Mouse (Mus musculus) embryonic facial prominence, embryonic 12.5 days (tissue): ENCODE measurements around the gene Trim46. TPM values are rescaled to one million over a fixed set of nuclear protein-coding genes. Genes with fewer than 3 reads are reported as not detected.

ENCODE experiments used
- ATAC-seq: fragments of 200-750 bp; cut with Nextera tagmentation; 2 replicates; pipeline ENCODE4 v1.8.0; 2017; ENCODE audit not compliant: insufficient number of reproducible peaks, insufficient read depth, low FRiP score, low TSS enrichment
- H3K27ac ChIP-seq: fragments of 300-500 bp; sonication (generic); 2 replicates; pipeline ENCODE4 v1.5.1; 2016; ENCODE audit warnings: mild to moderate bottlenecking
- H3K27me3 ChIP-seq: fragments of 300-500 bp; sonication (generic); 2 replicates; pipeline ENCODE4 v1.6.1; 2016; ENCODE audit warnings: mild to moderate bottlenecking, moderate library complexity
- H3K36me3 ChIP-seq: fragments of 300-500 bp; sonication (generic); 2 replicates; pipeline ENCODE4 v1.6.1; 2016; ENCODE audit warnings: mild to moderate bottlenecking
- H3K4me1 ChIP-seq: fragments of 300-500 bp; sonication (generic); 2 replicates; pipeline ENCODE4 v1.6.1; 2016
- H3K4me2 ChIP-seq: fragments of 300-500 bp; sonication (generic); replicated peaks from 2 replicates; pipeline ENCODE4 v1.6.1; 2016; ENCODE audit warnings: mild to moderate bottlenecking, moderate library complexity
- H3K4me3 ChIP-seq: fragments of 300-500 bp; sonication (generic); 2 replicates; pipeline ENCODE4 v1.5.1; 2016; ENCODE audit warnings: mild to moderate bottlenecking
- H3K9ac ChIP-seq: fragments of 300-500 bp; sonication (generic); 2 replicates; pipeline ENCODE4 v1.6.1; 2016; ENCODE audit warnings: mild to moderate bottlenecking, moderate library complexity
- H3K9me3 ChIP-seq: fragments of 300-500 bp; sonication (generic); 2 replicates; pipeline ENCODE4 v1.6.1; 2016; ENCODE audit warnings: mild to moderate bottlenecking, moderate library complexity
- WGBS: fragments of 180-500 bp; shearing (Covaris S2); methylation state at CpG from one replicate; pipeline ENCODE4 v1.1.7; 2016; 5-methylcytosine and 5-hydroxymethylcytosine counted together
- polyA plus RNA-seq: library from polyadenylated mRNA; unstranded; fragments of >200 nt; fragmentation: Nextera tagmentation; extraction: Ambion mirVana; gene quantifications from 2 replicates; pipeline ENCODE4 v1.2.1, GENCODE M21; 2016

Gene Trim46
- polyA plus RNA-seq, 1 experiment from 2014 or later: 6.2 TPM

GRCm38 (mm10) chr3:89270051-89270755 is 24.1 kb upstream of the Trim46 start, which contains the start of gene Slc50a1:
Gene Slc50a1 (minus strand): TSS chr3:89270570.
- H3K4me3 ChIP-seq: peak within 1 kb of the TSS; percentile 58
- peak within 1 kb of the TSS; percentile 80 for H3K9ac ChIP-seq
- H3K36me3 ChIP-seq: 0 out of 2 replicates have a peak, but pooled peaks cover 3% of the 10 kb centered on the region
- H3K27ac ChIP-seq: peak within 1 kb of the TSS; percentile 76
- 3% methylated on average over 39 of the region's 39 CpGs for WGBS
- H3K4me1 ChIP-seq: peaks cover 33% of the 10 kb centered on the region
- H3K9me3 ChIP-seq: no peaks in the 10 kb centered on the region
- ATAC-seq: 0 out of 2 replicates have a peak, but pooled peaks have one; percentile 8
- H3K4me2 ChIP-seq: peak within 1 kb of the TSS; percentile 77
- H3K27me3 ChIP-seq: no peaks in the 10 kb centered on the region

- Histone ChIP-seq H3K36me3 (no peaks in the 10 kb centered on the region), H3K4me1 (peaks cover 33% of the 10 kb centered on the region), H3K4me3 (no peak overlapping the region), H3K9me3 (no peaks in the 10 kb centered on the region), H3K27me3 (no peaks in the 10 kb centered on the region), H3K27ac (no peak overlapping the region), H3K9ac (no peak overlapping the region), H3K4me2 (peak overlapping the region; percentile 10; the same call in 1 of the 2 replicates)
- 50% methylated on average over 8 of the region's 8 CpGs for WGBS
- no peak for ATAC-seq
These were observed 22.8 kb upstream of the Trim46 start for GRCm38 (mm10) chr3:89268916-89269315.

- H3K4me3 ChIP-seq: peak overlapping the region; percentile 82
- H3K4me1 ChIP-seq: peaks cover 33% of the 10 kb centered on the region
- peak overlapping the region; percentile 94 for H3K9ac ChIP-seq
- H3K27me3 ChIP-seq: no peaks in the 10 kb centered on the region
- WGBS: under 1% methylated on average over 20 of the region's 20 CpGs
- no peaks in the 10 kb centered on the region for H3K36me3 ChIP-seq
- peak overlapping the region; percentile 95 for H3K4me2 ChIP-seq
- ATAC-seq: peak; percentile 76; the same call in 1 of the 2 replicates
- H3K9me3 ChIP-seq: no peaks in the 10 kb centered on the region
- H3K27ac ChIP-seq: peak overlapping the region; percentile 83
These were observed 20.4 kb upstream of the Trim46 start for GRCm38 (mm10) chr3:89266439-89266893.

- Histone ChIP-seq H3K9me3 (no peaks in the 10 kb centered on the region), H3K27ac (no peak overlapping the region), H3K27me3 (no peaks in the 10 kb centered on the region), H3K4me3 (no peak overlapping the region), H3K36me3 (no peaks in the 10 kb centered on the region), H3K9ac (no peak overlapping the region), H3K4me2 (no peak overlapping the region), H3K4me1 (peaks cover 11% of the 10 kb centered on the region; the same call in 1 of the 2 replicates)
- 66% methylated on average over 10 of the region's 10 CpGs for WGBS
- ATAC-seq: no peak
These were observed 16.3 kb upstream of the Trim46 start for GRCm38 (mm10) chr3:89262417-89262816.

GRCm38 (mm10) chr3:89260211-89260610 is 14.1 kb upstream of the Trim46 start:
- no peak overlapping the region for H3K27ac ChIP-seq
- H3K4me1 ChIP-seq: peaks cover 4% of the 10 kb centered on the region; the same call in 1 of the 2 replicates
- no peaks in the 10 kb centered on the region for H3K27me3 ChIP-seq
- WGBS: 81% methylated on average over 3 of the region's 3 CpGs
- no peaks in the 10 kb centered on the region for H3K9me3 ChIP-seq
- H3K4me2 ChIP-seq: no peak overlapping the region
- H3K36me3 ChIP-seq: no peaks in the 10 kb centered on the region
- ATAC-seq: no peak
- no peak overlapping the region for H3K9ac ChIP-seq
- no peak overlapping the region for H3K4me3 ChIP-seq

- Histone ChIP-seq H3K36me3 (no peaks in the 10 kb centered on the region), H3K27me3 (no peaks in the 10 kb centered on the region), H3K9ac (no peak within 1 kb of the TSS), H3K4me2 (no peak within 1 kb of the TSS), H3K27ac (no peak within 1 kb of the TSS), H3K9me3 (no peaks in the 10 kb centered on the region), H3K4me3 (no peak within 1 kb of the TSS), H3K4me1 (peaks cover 4% of the 10 kb centered on the region; the same call in 1 of the 2 replicates)
- ATAC-seq: no peak
- WGBS: 63% methylated on average over 7 of the region's 7 CpGs
These were observed 13.0 kb upstream of the Trim46 start, which contains the start of gene Dpm3 for GRCm38 (mm10) chr3:89259076-89259475. Gene Dpm3 (plus strand): TSS chr3:89259358.

- no peak for ATAC-seq
- 86% methylated on average over 5 of the region's 5 CpGs for WGBS
These were observed 10.1 kb upstream of the Trim46 start for GRCm38 (mm10) chr3:89256177-89256576.

GRCm38 (mm10) chr3:89254994-89255393 is 8.9 kb upstream of the Trim46 start:
- no peak for ATAC-seq
- H3K4me3 ChIP-seq: no peak overlapping the region
- H3K9me3 ChIP-seq: no peaks in the 10 kb centered on the region
- H3K36me3 ChIP-seq: 0 out of 2 replicates have a peak, but pooled peaks cover under 1% of the 10 kb centered on the region
- no peak overlapping the region for H3K27ac ChIP-seq
- peaks cover 16% of the 10 kb centered on the region for H3K4me1 ChIP-seq
- H3K4me2 ChIP-seq: no peak overlapping the region
- no peak overlapping the region for H3K9ac ChIP-seq
- WGBS: 94% methylated on average over 5 of the region's 5 CpGs
- peaks cover 7% of the 10 kb centered on the region; the same call in 1 of the 2 replicates for H3K27me3 ChIP-seq

More at GRCm38 (mm10) chr3:89256177-89256576, 10.1 kb upstream of the Trim46 start:
- Histone ChIP-seq H3K4me2 (no peak overlapping the region), H3K27me3 (peaks cover 6% of the 10 kb centered on the region; the same call in 1 of the 2 replicates), H3K9me3 (no peaks in the 10 kb centered on the region), H3K27ac (no peak overlapping the region), H3K4me3 (no peak overlapping the region), H3K9ac (no peak overlapping the region), H3K36me3 (no peaks in the 10 kb centered on the region), H3K4me1 (peaks cover 9% of the 10 kb centered on the region)

GRCm38 (mm10) chr3:89251365-89251895 is 5.3 kb upstream of the Trim46 start:
- H3K27ac ChIP-seq: no peak overlapping the region

GRCm38 (mm10) chr3:89250435-89251040 is 4.4 kb upstream of the Trim46 start:
- 18% methylated on average over 7 of the region's 7 CpGs for WGBS
- H3K9me3 ChIP-seq: no peaks in the 10 kb centered on the region
- no peak overlapping the region for H3K9ac ChIP-seq
- 0 out of 2 replicates have a peak overlapping the region, but pooled peaks have one; percentile 2 for H3K27ac ChIP-seq
- no peak overlapping the region for H3K4me2 ChIP-seq
- no peak overlapping the region for H3K4me3 ChIP-seq
- ATAC-seq: no peak
- H3K36me3 ChIP-seq: 0 out of 2 replicates have a peak, but pooled peaks cover 9% of the 10 kb centered on the region
- peaks cover 7% of the 10 kb centered on the region; the same call in 1 of the 2 replicates for H3K27me3 ChIP-seq
- H3K4me1 ChIP-seq: peaks cover 27% of the 10 kb centered on the region

More at GRCm38 (mm10) chr3:89251365-89251895, 5.3 kb upstream of the Trim46 start:
- peak overlapping the region; percentile 29 for H3K4me2 ChIP-seq
- H3K36me3 ChIP-seq: 0 out of 2 replicates have a peak, but pooled peaks cover 9% of the 10 kb centered on the region
- peaks cover 7% of the 10 kb centered on the region; the same call in 1 of the 2 replicates for H3K27me3 ChIP-seq
- ATAC-seq: no peak
- no peaks in the 10 kb centered on the region for H3K9me3 ChIP-seq
- H3K4me3 ChIP-seq: no peak overlapping the region
- 4% methylated on average over 17 of the region's 17 CpGs for WGBS
- peaks cover 21% of the 10 kb centered on the region for H3K4me1 ChIP-seq
- H3K9ac ChIP-seq: peak overlapping the region; percentile 17; the same call in 1 of the 2 replicates

GRCm38 (mm10) chr3:89247466-89247865 is 1.4 kb upstream of the Trim46 start:
- Histone ChIP-seq H3K4me3 (peak overlapping the region; percentile 73), H3K36me3 (0 out of 2 replicates have a peak, but pooled peaks cover 9% of the 10 kb centered on the region), H3K9me3 (no peaks in the 10 kb centered on the region), H3K4me1 (peaks cover 48% of the 10 kb centered on the region), H3K9ac (peak overlapping the region; percentile 64; the same call in 1 of the 2 replicates), H3K4me2 (peak overlapping the region; percentile 76), H3K27me3 (peaks cover 7% of the 10 kb centered on the region; the same call in 1 of the 2 replicates), H3K27ac (no peak overlapping the region)
- 78% methylated on average over 4 of the region's 4 CpGs for WGBS
- no peak for ATAC-seq
